Mouse (Mus musculus) C2C12 (cell line): ENCODE results near the gene Ccdc163.

Source experiments
- CEBPB ChIP-seq: IDR thresholded peaks from one replicate; pipeline ENCODE4 v1.6.1; 2011; ENCODE audit warnings: low read depth, mild to moderate bottlenecking, control low read depth, moderate library complexity
- CTCF ChIP-seq: IDR thresholded peaks from one replicate; pipeline ENCODE4 v1.5.1; 2011; ENCODE audit not compliant: control insufficient read depth, insufficient read depth, insufficient read length
- FOSL1 ChIP-seq: IDR thresholded peaks from one replicate; pipeline ENCODE4 v1.8.0; 2011; ENCODE audit warnings: mild to moderate bottlenecking, low read length; ENCODE audit not compliant: poor library complexity, insufficient read depth, severe bottlenecking
- MAX ChIP-seq: IDR thresholded peaks from one replicate; pipeline ENCODE4 v1.6.1; 2011; ENCODE audit warnings: mild to moderate bottlenecking, control low read depth
- MYOD1 ChIP-seq: IDR thresholded peaks from one replicate; pipeline ENCODE4 v1.6.1; 2011; ENCODE audit warnings: low read depth; ENCODE audit not compliant: control insufficient read depth, insufficient read length
- MYOG ChIP-seq: IDR thresholded peaks from one replicate; pipeline ENCODE4 v1.6.1; 2011; ENCODE audit not compliant: control insufficient read depth, insufficient read length; ENCODE audit errors: extremely low read depth
- USF1 ChIP-seq: IDR thresholded peaks from one replicate; pipeline ENCODE4 v1.6.1; 2011; ENCODE audit warnings: low read depth, mild to moderate bottlenecking, control low read depth, moderate library complexity

- TF ChIP-seq CTCF = no peak
- no peak for TF ChIP-seq MAX
- TF ChIP-seq CEBPB = peak; percentile 68
- no peak for TF ChIP-seq USF1
- no peak for TF ChIP-seq MYOD1
- TF ChIP-seq MYOG = no peak
- TF ChIP-seq FOSL1 = no peak
Observed at GRCm38 (mm10) chr4:116764001-116764400, 55.7 kb downstream of the Ccdc163 start.
